Mouse (Mus musculus): Measurements from ENCODE around the gene Ptgis. TPM values are rescaled to one million over a fixed set of nuclear protein-coding genes. Genes with fewer than 3 reads are reported as not detected.

The Ptgis gene
- polyA plus RNA-seq, 1 experiment from 2014 or later = 20.4 TPM

DNA sequence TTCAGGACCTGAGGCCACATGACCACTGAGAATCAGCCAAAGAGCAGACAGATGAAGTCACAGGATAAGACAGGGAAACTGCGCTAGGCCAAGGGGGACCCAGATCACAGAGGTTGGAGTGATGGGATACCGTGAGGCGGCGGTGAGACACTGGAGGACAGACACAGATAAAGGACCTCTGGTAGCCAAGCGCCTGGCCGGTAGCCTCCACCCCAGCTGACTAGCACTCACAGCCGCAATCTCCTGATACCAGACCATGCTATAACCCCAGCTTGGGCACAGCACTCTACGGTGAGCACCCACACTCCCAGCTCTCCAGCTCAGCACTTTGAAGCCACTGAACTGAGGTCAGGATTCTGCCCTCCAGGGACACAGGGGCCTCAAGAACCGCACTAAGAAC, 76.8 kb downstream of the Ptgis start:
- H3K4me2 ChIP-seq (ENCODE audit: low read depth, low read length) = no peak overlapping the region
- H3K27ac ChIP-seq (ENCODE audit: low read length) = no peak overlapping the region
- no peak overlapping the region for H3K4me3 ChIP-seq (ENCODE audit: low read length)
- no peaks in the 10 kb centered on the region for H3K36me3 ChIP-seq (ENCODE audit: control insufficient read depth, insufficient read depth)
- 81% methylated on average over 9 of the region's 9 CpGs for WGBS
- ATAC-seq (replicated peaks; ENCODE audit: extremely low read depth, insufficient read depth, low FRiP score) = no peak
- H3K27me3 ChIP-seq (ENCODE audit: control insufficient read depth, insufficient read depth, low read length) = no peaks in the 10 kb centered on the region
- H3K4me1 ChIP-seq (ENCODE audit: control insufficient read depth, insufficient read depth, low read length) = peaks cover 16% of the 10 kb centered on the region
- peaks cover 7% of the 10 kb centered on the region; the same call in 1 of the 2 replicates for H3K9me3 ChIP-seq (replicated peaks; ENCODE audit: control insufficient read depth, low read length)
- H3K9ac ChIP-seq (ENCODE audit: low read length) = no peak overlapping the region

DNA sequence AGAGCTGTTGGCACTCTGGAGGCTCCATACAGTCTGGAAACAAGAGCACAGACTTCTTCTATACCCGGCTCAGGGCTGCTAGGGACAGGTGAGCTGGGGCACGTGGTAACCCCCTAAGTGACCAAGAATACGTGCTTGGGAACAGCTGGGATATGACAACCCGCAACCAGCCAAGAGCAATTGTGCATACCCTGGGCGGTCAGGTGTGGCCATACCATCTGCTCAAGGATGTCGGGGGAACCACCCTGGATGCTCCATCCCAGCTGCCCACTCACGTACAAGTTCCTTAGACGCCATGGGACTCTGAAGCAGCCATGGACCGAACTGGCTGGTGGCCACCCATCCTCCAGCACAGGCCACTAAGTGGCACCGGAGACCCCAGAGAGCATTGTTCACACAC, 77.3 kb downstream of the Ptgis start:
- Histone ChIP-seq H3K9ac (ENCODE audit: low read length) (no peak overlapping the region), H3K4me2 (ENCODE audit: low read depth, low read length) (no peak overlapping the region), H3K9me3 (replicated peaks; ENCODE audit: control insufficient read depth, low read length) (peaks cover 7% of the 10 kb centered on the region; the same call in 1 of the 2 replicates), H3K27me3 (ENCODE audit: control insufficient read depth, insufficient read depth, low read length) (no peaks in the 10 kb centered on the region), H3K27ac (ENCODE audit: low read length) (no peak overlapping the region), H3K4me3 (ENCODE audit: low read length) (no peak overlapping the region), H3K4me1 (ENCODE audit: control insufficient read depth, insufficient read depth, low read length) (peaks cover 11% of the 10 kb centered on the region), H3K36me3 (ENCODE audit: control insufficient read depth, insufficient read depth) (no peaks in the 10 kb centered on the region)
- ATAC-seq (replicated peaks; ENCODE audit: extremely low read depth, insufficient read depth, low FRiP score) = no peak
- 92% methylated on average over 10 of the region's 10 CpGs for WGBS

DNA sequence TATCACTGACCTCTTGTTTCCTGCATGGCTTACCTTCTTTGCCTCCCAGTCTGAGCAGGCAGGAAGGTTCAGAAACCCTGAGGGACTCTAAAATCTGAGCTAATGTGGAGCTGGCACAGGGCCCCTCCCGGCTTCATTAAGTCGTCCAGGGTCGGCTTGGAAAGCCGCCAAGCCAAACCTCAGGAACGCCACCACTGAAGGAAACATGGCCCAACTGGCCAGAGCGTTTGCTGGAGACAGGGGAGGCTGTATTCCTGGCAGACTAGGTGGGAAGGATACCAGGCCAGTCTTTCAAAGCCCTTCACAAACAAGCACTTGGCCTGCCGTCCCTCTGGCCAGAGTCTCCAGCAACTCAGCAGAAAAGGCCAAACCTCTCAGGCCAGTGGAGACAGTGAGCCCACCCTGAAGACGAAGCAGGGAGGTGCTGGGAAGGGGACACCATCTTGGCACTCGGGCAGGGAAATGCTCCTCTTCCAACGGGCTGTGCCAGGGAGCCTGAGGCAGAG, 77.8 kb downstream of the Ptgis start:
- Histone ChIP-seq H3K27ac (ENCODE audit: low read length) (no peak overlapping the region), H3K4me2 (ENCODE audit: low read depth, low read length) (no peak overlapping the region), H3K27me3 (ENCODE audit: control insufficient read depth, insufficient read depth, low read length) (no peaks in the 10 kb centered on the region), H3K9ac (ENCODE audit: low read length) (no peak overlapping the region), H3K9me3 (replicated peaks; ENCODE audit: control insufficient read depth, low read length) (peaks cover 7% of the 10 kb centered on the region; the same call in 1 of the 2 replicates), H3K4me3 (ENCODE audit: low read length) (no peak overlapping the region), H3K4me1 (ENCODE audit: control insufficient read depth, insufficient read depth, low read length) (peaks cover 5% of the 10 kb centered on the region), H3K36me3 (ENCODE audit: control insufficient read depth, insufficient read depth) (no peaks in the 10 kb centered on the region)
- no peak; the same call in 1 of the 2 replicates for ATAC-seq (replicated peaks; ENCODE audit: extremely low read depth, insufficient read depth, low FRiP score)
- 49% methylated on average over 10 of the region's 10 CpGs for WGBS

DNA sequence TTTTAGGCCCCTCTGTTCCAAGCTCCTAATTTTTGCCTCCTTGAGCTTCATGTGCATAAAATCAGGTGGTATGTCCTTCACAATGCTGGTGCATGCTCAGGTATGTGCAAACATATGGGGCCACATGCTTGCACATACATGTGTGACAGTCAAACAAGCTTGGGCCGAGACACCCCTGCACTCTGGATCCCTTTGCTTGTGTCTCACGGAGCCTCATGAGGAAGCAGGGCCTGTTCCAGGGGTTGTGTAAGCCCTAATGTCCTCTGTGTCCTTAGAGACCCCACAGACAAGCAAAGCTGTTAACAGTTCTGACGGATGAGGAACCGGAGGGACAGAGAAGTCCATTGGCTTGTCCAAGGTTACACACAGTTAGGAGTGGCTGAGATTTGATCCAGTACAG, 80.7 kb downstream of the Ptgis start:
- no peak overlapping the region for H3K4me2 ChIP-seq (ENCODE audit: low read depth, low read length)
- no peak overlapping the region for H3K4me3 ChIP-seq (ENCODE audit: low read length)
- H3K27me3 ChIP-seq (ENCODE audit: control insufficient read depth, insufficient read depth, low read length) = no peaks in the 10 kb centered on the region
- no peaks in the 10 kb centered on the region for H3K36me3 ChIP-seq (ENCODE audit: control insufficient read depth, insufficient read depth)
- peaks cover 7% of the 10 kb centered on the region; the same call in 1 of the 2 replicates for H3K9me3 ChIP-seq (replicated peaks; ENCODE audit: control insufficient read depth, low read length)
- H3K27ac ChIP-seq (ENCODE audit: low read length) = no peak overlapping the region
- H3K4me1 ChIP-seq (ENCODE audit: control insufficient read depth, insufficient read depth, low read length) = peaks cover 12% of the 10 kb centered on the region
- ATAC-seq (replicated peaks; ENCODE audit: extremely low read depth, insufficient read depth, low FRiP score) = no peak
- 82% methylated on average over 4 of the region's 4 CpGs for WGBS
- no peak overlapping the region for H3K9ac ChIP-seq (ENCODE audit: low read length)

DNA sequence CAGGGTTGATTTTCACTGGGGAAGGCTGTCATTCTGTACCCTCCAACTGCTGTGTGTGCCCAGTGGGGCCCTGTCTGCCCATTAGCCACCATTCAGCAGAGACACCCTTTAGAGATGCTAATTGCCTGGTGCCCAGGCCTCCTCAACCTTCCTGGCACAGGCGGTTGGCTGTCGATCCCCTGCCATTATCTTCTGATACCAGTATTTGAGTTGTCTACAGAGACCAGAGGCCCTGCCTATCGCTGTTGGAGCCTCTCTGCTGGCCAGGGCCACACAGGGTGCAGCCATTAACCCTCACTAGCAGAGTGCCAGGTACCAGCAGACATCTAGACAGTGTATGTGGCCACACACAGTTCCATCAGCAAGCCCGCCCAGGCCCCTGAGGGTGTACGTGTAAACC, 81.6 kb downstream of the Ptgis start:
- H3K9ac ChIP-seq (ENCODE audit: low read length) = no peak overlapping the region
- peaks cover 12% of the 10 kb centered on the region for H3K4me1 ChIP-seq (ENCODE audit: control insufficient read depth, insufficient read depth, low read length)
- no peak overlapping the region for H3K4me2 ChIP-seq (ENCODE audit: low read depth, low read length)
- ATAC-seq (replicated peaks; ENCODE audit: extremely low read depth, insufficient read depth, low FRiP score) = no peak
- no peak overlapping the region for H3K27ac ChIP-seq (ENCODE audit: low read length)
- no peaks in the 10 kb centered on the region for H3K36me3 ChIP-seq (ENCODE audit: control insufficient read depth, insufficient read depth)
- peaks cover 7% of the 10 kb centered on the region; the same call in 1 of the 2 replicates for H3K9me3 ChIP-seq (replicated peaks; ENCODE audit: control insufficient read depth, low read length)
- 70% methylated on average over 5 of the region's 5 CpGs for whole genome bisulfite sequencing
- H3K4me3 ChIP-seq (ENCODE audit: low read length) = no peak overlapping the region
- H3K27me3 ChIP-seq (ENCODE audit: control insufficient read depth, insufficient read depth, low read length) = no peaks in the 10 kb centered on the region

DNA sequence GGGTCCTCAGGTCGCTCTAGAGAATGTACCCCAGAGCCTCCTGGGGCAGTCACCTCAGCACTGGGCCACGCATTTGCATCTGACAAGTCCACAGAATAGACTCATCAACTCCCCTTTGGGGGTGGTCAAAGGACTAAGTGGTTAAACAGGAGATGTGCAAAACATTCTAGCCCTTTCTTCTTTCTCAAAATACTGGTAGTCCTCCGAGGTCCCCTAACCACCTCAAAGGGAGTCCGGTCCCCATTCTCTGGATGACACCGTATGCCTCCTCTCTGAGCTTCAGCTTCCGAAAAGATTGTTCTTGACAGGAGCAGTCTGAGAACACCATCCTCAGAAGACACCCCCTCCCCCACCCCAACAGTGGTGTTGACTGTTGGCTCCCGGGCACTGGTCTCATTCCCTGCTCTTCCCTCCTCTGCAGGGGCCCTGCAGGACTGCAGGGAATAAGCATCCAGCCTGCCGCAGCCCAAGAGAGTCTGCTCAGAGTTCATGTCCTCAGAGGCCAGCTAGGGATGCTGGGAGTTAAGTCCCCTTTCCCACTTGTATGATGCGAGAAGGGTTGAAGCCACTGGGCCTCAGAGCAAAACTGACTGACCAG, 84.2 kb downstream of the Ptgis start:
- Histone ChIP-seq H3K36me3 (ENCODE audit: control insufficient read depth, insufficient read depth) (no peaks in the 10 kb centered on the region), H3K27me3 (ENCODE audit: control insufficient read depth, insufficient read depth, low read length) (no peaks in the 10 kb centered on the region), H3K9ac (ENCODE audit: low read length) (no peak overlapping the region), H3K9me3 (replicated peaks; ENCODE audit: control insufficient read depth, low read length) (0 out of 2 replicates have a peak, but pooled peaks cover 3% of the 10 kb centered on the region), H3K4me1 (ENCODE audit: control insufficient read depth, insufficient read depth, low read length) (peaks cover 9% of the 10 kb centered on the region), H3K4me3 (ENCODE audit: low read length) (no peak overlapping the region), H3K27ac (ENCODE audit: low read length) (no peak overlapping the region; the same call in 1 of the 2 replicates), H3K4me2 (ENCODE audit: low read depth, low read length) (no peak overlapping the region)
- 0 out of 2 replicates have a peak, but pooled peaks have one; percentile 29 for ATAC-seq (replicated peaks; ENCODE audit: extremely low read depth, insufficient read depth, low FRiP score)
- 38% methylated on average over 9 of the region's 9 CpGs for WGBS

DNA sequence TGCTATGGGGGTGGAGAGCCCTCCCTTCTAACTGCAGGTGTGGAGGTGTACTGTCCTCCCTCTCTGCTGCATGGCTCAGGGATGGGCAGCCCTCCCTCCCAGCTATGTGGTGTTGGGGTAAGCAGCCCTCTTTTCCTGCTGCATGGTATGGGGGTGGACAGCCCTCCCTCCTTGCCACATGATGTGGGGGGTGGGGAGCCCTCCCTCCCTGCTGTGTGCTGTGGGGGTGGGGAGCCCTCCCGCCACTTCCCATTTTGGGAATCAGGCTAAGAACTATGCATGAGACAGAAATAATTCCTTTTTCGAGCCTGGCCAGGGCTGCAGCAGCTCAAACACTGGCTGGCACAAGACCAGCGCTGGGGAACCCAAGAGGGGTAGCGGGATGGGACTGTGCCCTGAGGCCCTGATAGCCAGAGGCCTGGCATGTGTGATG, 84.8 kb downstream of the Ptgis start:
- no peak overlapping the region for H3K4me3 ChIP-seq (ENCODE audit: low read length)
- no peak overlapping the region for H3K9ac ChIP-seq (ENCODE audit: low read length)
- H3K4me1 ChIP-seq (ENCODE audit: control insufficient read depth, insufficient read depth, low read length) = peaks cover 9% of the 10 kb centered on the region
- H3K9me3 ChIP-seq (replicated peaks; ENCODE audit: control insufficient read depth, low read length) = no peaks in the 10 kb centered on the region
- ATAC-seq (replicated peaks; ENCODE audit: extremely low read depth, insufficient read depth, low FRiP score) = peak; percentile 71
- no peak overlapping the region; the same call in 1 of the 2 replicates for H3K27ac ChIP-seq (ENCODE audit: low read length)
- 37% methylated on average over 4 of the region's 4 CpGs for WGBS
- no peak overlapping the region for H3K4me2 ChIP-seq (ENCODE audit: low read depth, low read length)
- H3K36me3 ChIP-seq (ENCODE audit: control insufficient read depth, insufficient read depth) = no peaks in the 10 kb centered on the region
- no peaks in the 10 kb centered on the region for H3K27me3 ChIP-seq (ENCODE audit: control insufficient read depth, insufficient read depth, low read length)

DNA sequence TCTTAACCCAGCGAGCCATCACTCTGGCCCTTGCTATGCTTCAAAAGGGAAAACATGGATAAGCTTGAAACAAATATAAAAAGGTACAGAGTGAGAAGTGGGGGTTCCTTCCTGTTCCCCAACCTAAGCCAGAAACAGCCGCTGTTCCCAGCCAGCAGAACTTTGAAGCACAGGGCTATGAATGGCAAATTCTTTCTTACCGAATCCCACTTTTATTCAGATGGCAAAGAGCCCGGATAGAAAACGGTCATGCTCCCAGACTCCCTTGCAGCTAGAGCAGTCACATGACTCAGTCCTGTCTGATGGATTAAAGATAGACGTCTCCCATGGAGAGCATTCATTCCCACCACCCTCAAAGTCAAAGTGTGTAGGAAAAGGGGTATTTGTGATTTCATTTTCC, 89.5 kb downstream of the Ptgis start:
- no peak overlapping the region for H3K4me3 ChIP-seq (ENCODE audit: low read length)
- no peak overlapping the region for H3K4me2 ChIP-seq (ENCODE audit: low read depth, low read length)
- no peak overlapping the region for H3K27ac ChIP-seq (ENCODE audit: low read length)
- H3K27me3 ChIP-seq (ENCODE audit: control insufficient read depth, insufficient read depth, low read length) = no peaks in the 10 kb centered on the region
- H3K36me3 ChIP-seq (ENCODE audit: control insufficient read depth, insufficient read depth) = no peaks in the 10 kb centered on the region
- ATAC-seq (replicated peaks; ENCODE audit: extremely low read depth, insufficient read depth, low FRiP score) = no peak
- H3K9me3 ChIP-seq (replicated peaks; ENCODE audit: control insufficient read depth, low read length) = peaks cover 3% of the 10 kb centered on the region; the same call in 1 of the 2 replicates
- H3K9ac ChIP-seq (ENCODE audit: low read length) = no peak overlapping the region
- WGBS = 87% methylated on average over 6 of the region's 6 CpGs
- peaks cover 8% of the 10 kb centered on the region for H3K4me1 ChIP-seq (ENCODE audit: control insufficient read depth, insufficient read depth, low read length)

DNA sequence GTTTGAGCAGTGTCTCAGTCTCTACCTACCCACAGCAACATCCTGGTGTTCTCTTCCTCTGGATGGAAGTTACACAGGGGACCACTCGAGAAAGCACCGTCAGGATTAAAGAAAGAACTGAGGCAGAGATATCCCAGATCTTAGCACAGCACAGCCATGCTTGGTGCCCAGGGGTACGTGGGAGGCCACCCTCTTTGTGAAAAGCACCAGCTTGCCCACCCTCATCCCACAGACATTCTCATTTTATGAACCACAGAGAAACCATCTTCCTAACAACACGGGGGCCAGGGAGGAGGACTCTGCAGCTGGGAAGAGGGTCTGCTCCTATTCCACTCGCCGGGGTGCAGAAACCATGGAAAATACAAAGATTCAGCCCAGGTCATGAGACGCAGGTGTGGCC, 90.3 kb downstream of the Ptgis start:
- H3K9ac ChIP-seq (ENCODE audit: low read length) = no peak overlapping the region
- WGBS = 88% methylated on average over 7 of the region's 7 CpGs

More for the DNA sequence above, 90.3 kb downstream of the Ptgis start:
- H3K27ac ChIP-seq (ENCODE audit: low read length) = no peak overlapping the region
- peaks cover under 1% of the 10 kb centered on the region for H3K4me1 ChIP-seq (ENCODE audit: control insufficient read depth, insufficient read depth, low read length)
- H3K36me3 ChIP-seq (ENCODE audit: control insufficient read depth, insufficient read depth) = no peaks in the 10 kb centered on the region
- ATAC-seq (replicated peaks; ENCODE audit: extremely low read depth, insufficient read depth, low FRiP score) = no peak
- H3K27me3 ChIP-seq (ENCODE audit: control insufficient read depth, insufficient read depth, low read length) = peaks cover 4% of the 10 kb centered on the region
- peaks cover 3% of the 10 kb centered on the region; the same call in 1 of the 2 replicates for H3K9me3 ChIP-seq (replicated peaks; ENCODE audit: control insufficient read depth, low read length)
- no peak overlapping the region for H3K4me3 ChIP-seq (ENCODE audit: low read length)
- H3K4me2 ChIP-seq (ENCODE audit: low read depth, low read length) = no peak overlapping the region
